Mouse (Mus musculus) ES-E14 (cell line): ENCODE measurements at regions not wholly inside any gene's neighbourhood (a gene's known extent, or its start where the extent isn't known, plus 50 kb on each side); places are given as distances from the start of the nearest gene placed in this dataset.

Experiments used
- CHD2 ChIP-seq: IDR thresholded peaks from 2 replicates; pipeline ENCODE4 v1.6.1; 2014; ENCODE audit warnings: mild to moderate bottlenecking, low read depth, low read length, inconsistent platforms
- HCFC1 ChIP-seq: IDR thresholded peaks from 2 replicates; pipeline ENCODE4 v1.6.1; 2012; ENCODE audit warnings: low read length, inconsistent platforms, borderline replicate concordance; ENCODE audit not compliant: insufficient read depth
- MAFK ChIP-seq: IDR thresholded peaks from 2 replicates; pipeline ENCODE4 v1.6.1; 2014; ENCODE audit warnings: mild to moderate bottlenecking, low read depth, low read length, inconsistent platforms; ENCODE audit not compliant: insufficient read depth
- ZC3H11A ChIP-seq: IDR thresholded peaks from 2 replicates; pipeline ENCODE4 v1.6.1; 2012; ENCODE audit warnings: low read depth, mild to moderate bottlenecking, inconsistent platforms, low read length, borderline replicate concordance

GRCm38 (mm10) chr14:98832401-98832800, 161.7 kb downstream of the Rpl36a-ps1 start:
- TF ChIP-seq MAFK (no peak), ZC3H11A (no peak), CHD2 (no peak), HCFC1 (no peak)
